Mouse (Mus musculus) C2C12 (cell line): ENCODE data around the gene Aph1c.

Experiments used
- CTCF ChIP-seq: IDR thresholded peaks from one replicate; pipeline ENCODE4 v1.5.1; 2011; ENCODE audit not compliant: control insufficient read depth, insufficient read depth, insufficient read length
- MYOD1 ChIP-seq: IDR thresholded peaks from one replicate; pipeline ENCODE4 v1.6.1; 2011; ENCODE audit warnings: low read depth; ENCODE audit not compliant: control insufficient read depth, insufficient read length

DNA sequence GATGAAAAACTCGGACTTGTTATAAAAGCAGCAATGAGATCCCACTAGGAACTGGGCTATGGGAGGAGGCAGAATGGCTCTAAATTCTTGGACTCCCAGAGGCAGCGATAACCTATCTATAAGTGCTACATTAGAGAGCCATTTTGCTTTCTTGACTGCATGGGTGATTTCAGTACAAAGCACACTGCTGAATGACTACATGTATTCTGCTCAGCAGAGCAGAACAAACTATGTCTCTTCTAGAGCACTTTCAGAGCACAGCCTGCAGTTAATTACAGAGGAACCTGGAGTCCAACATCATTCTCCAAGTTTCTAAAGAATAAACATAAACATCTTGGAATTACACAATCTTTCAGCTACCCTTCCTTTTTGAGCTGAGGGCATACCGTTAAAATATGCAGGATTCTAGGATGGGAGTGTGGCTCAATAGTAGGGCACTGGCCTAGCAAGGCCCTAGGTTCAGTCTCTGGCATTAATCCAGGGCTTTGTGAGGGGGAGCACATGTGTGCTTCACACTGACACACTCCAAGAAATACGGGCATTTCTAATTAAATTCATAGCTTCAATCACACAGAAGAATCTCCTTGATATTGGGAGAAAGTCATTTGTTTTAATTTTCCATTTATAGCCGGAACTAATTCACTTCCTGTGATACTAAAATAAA, 26.7 kb upstream of the Aph1c start:
- TF ChIP-seq CTCF = no peak
- no peak for TF ChIP-seq MYOD1
